Mouse (Mus musculus) heart, postnatal 10 days (tissue): ENCODE results near the gene Map7. TPM values are rescaled to one million over a fixed set of nuclear protein-coding genes. Genes with fewer than 3 reads are reported as not detected.
A peak's percentile ranks its signal among the peaks of the same experiment; 100 is the strongest.

Source experiments
- DNase-seq, 2 experiments: peaks; one replicate each; pipeline ENCODE4 v3.0.0; 2021
- intact Hi-C: fragments of 180-260 bp; cut with DNase I; formaldehyde crosslinking; loops from one replicate; pipeline ENCODE4 v1.15.1; 2025
- total RNA-seq, 2 experiments: library from RNA; stranded (reverse); gene quantifications; 2 replicates each; pipeline ENCODE4 v1.2.3; 2021

Gene Map7
- total RNA-seq, 2 experiments from 2014 or later = 13.6 to 15.8 TPM

GRCm38 (mm10) chr10:20149835-20150355 is 1.6 kb downstream of the Map7 start:
- intact Hi-C loops = loop anchor here (10.0 kb wide), 3 partner anchors 135 to 795 kb away; partner anchors contain the start of gene Bclaf1
- peak in 1 of 2 experiments; percentile 17 for DNase-seq

- intact Hi-C loops = loop anchor here (10.0 kb wide), 3 partner anchors 133 to 793 kb away; partner anchors contain the start of gene Bclaf1
- DNase-seq = no peak
Observed at GRCm38 (mm10) chr10:20152131-20152530, 3.9 kb downstream of the Map7 start.

GRCm38 (mm10) chr10:20153507-20153906 is 5.2 kb downstream of the Map7 start:
- intact Hi-C loops = loop anchor here (10.0 kb wide), 3 partner anchors 131 to 791 kb away; partner anchors contain the start of gene Bclaf1
- DNase-seq = no peak

GRCm38 (mm10) chr10:20155401-20155800 is 7.1 kb downstream of the Map7 start:
- no peak for DNase-seq
- intact Hi-C loops = loop anchor here (5.0 to 10.0 kb wide), 4 partner anchors 72 to 789 kb away; partner anchors contain the start of gene Bclaf1

DNA sequence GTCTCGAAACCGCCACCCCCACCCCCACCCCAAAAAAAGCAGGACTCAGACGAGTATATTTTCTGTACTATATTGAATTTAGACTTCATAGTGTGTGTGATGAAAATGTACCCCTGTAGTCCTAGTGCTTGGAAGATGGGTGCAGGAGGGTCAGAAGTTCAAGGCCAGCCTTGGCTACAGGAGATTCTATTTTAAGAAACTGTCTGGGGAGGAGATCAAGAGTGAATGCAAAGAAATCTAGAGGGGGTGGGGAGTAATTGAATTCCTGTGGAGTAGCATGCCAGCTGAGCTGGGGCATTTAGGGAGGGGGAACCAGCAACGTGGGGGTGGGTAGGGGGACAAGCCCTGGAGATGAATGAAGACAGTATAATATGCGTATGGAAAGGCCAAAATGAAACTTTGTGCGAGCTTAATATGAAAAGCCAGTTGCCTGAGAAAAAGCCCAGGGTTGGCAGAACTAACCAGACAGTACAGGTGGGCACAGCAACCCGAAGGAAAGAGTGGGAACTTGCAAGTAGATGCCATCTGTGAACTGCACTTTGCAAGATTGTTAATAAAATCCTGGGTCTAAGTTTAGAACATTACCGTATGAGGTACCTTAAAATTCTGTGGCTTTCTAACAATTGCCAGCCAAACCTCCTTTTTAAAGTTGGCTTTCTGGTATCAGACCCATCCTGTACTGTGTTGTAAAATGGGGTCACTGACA is 8.9 kb downstream of the Map7 start:
- intact Hi-C loops = loop anchor here (5.0 to 10.0 kb wide), 4 partner anchors 70 to 788 kb away; partner anchors contain the start of gene Bclaf1
- DNase-seq = no peak

GRCm38 (mm10) chr10:20158756-20159155 is 10.5 kb downstream of the Map7 start:
- intact Hi-C loops = loop anchor here (5.0 to 10.0 kb wide), 4 partner anchors 69 to 786 kb away; partner anchors contain the start of gene Bclaf1

DNA sequence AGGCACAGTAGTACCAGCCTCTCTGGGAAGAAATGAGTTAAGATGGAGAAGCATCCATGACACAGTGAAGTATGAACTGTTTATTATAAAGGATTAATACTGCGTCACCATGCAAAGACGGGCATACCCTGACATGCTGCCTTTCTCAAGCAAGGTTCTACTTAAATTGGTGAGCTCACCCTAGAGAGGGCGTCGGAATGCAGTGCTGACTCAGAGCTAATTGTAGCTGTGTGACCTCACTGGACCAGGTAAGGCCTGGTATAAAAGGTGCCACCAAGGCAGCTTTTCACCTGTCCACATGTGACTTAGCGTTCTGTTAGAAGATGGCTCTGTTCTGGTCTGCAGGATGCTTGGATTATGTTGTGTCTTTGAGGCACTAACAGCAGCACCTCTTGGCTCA is 11.0 kb downstream of the Map7 start:
- intact Hi-C loops = loop anchor here (5.0 to 10.0 kb wide), 4 partner anchors 68 to 785 kb away; partner anchors contain the start of gene Bclaf1
- no peak for DNase-seq

More at GRCm38 (mm10) chr10:20158756-20159155, 10.5 kb downstream of the Map7 start:
- no peak for DNase-seq

DNA sequence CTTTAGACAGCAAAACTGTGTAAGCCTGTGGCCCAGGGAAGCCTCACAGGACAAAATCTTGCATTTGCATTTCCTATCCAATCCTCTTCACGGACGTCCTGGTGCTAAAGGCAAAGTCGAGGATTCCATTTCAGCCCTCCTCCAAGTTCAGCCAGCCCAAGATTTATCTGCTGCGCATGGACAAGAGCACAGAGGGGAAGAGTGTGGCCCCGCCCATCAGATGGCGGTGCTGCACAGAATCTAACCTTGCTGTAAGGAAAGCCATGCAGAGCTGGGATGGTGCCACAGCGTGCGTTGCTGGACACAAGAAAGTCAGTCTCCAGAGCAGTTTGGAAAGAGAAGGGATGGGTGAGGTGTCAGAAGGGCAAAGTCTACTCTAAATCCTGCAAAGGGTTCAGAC is 12.6 kb downstream of the Map7 start:
- no peak for DNase-seq
- intact Hi-C loops = no loop called here

DNA sequence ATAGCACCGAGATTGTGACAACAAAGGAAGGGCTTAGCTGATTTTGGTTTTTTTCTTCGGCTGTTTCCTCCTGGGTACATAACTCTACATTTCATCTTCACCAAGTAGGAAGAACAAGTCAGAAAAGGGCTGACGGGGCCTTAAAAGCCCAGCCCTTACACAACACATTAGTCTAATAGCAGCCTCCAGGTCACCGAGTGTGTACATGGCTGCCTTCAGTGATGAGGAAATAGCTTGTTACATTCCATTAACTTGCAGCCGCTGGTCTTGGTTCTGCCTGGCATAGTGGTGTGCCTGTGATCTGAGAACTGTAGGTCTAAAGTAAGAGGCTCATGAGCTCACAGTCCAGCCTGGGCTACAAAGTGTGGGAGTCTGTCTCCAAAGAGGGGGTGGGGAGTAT is 16.5 kb downstream of the Map7 start:
- DNase-seq = no peak
- intact Hi-C loops = no loop called here

GRCm38 (mm10) chr10:20166797-20167196 is 18.5 kb downstream of the Map7 start:
- intact Hi-C loops = no loop called here
- no peak for DNase-seq

DNA sequence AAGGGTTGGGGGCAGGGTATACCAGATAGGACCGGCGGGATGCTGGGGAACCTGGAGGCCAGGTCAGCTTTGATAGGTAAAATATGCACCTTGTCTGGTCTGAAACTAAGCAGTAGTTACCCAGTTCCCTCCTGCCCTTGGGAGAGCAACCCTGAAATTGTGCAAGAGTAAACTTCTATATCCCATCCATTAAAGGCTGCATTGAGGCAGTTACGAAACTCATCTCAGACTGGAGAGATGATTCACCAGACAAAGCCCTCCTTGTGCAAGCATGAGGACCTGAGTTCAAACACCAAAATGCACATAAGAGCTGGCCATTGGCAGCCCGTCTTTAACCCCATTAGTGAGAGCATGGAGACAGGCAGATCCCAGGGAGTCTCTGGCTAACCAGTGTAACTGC is 19.2 kb downstream of the Map7 start:
- DNase-seq = no peak
- intact Hi-C loops = no loop called here

DNA sequence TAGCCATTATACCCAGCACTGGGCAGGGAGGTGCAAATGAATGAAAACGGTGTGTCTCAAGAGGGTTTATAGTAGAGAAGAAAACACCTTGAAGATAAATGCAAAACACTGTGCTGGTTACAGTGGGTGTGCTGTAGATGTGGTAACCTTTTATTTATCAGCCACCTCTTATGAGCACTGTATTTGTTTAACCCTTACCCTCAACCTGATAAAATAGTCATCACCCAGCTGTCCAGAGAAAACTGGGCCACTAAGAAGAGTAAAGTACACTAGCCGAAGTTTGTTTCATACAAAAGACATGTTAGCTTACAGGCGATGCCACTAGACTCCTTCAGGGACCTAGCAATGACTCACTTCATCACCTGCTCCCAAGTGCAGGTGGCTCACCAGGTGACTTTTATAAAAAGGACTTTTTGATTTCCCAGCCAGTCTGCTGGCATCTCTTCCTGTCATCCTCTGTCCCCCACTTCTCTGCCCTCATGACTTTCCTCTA is 21.0 kb downstream of the Map7 start:
- intact Hi-C loops = no loop called here
- no peak for DNase-seq

- no peak for DNase-seq
- intact Hi-C loops = no loop called here
Observed at GRCm38 (mm10) chr10:20169927-20170604, 21.8 kb downstream of the Map7 start.

- DNase-seq = peak; percentile 78 to 85
- intact Hi-C loops = no loop called here
Observed at GRCm38 (mm10) chr10:20170605-20171088, 22.4 kb downstream of the Map7 start.

DNA sequence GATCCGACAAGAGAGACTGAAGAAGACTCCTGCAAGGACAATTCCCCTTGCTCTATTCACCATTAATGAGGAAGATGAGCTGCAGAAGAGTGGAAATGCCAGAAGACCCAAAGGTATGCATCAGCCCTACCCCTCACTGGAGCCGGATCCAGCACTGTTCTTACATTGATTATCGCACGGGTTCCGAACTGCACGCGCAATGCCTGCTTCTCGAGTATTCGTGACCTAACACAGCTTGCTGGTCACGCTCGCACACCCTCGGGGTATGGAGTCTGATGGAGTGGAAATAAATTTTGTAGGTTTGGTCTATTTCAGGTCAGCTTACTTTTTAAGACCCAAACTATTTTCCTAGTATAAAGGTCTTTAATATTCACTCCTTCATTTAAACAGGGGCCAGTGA is 22.9 kb downstream of the Map7 start:
- no peak for DNase-seq

DNA sequence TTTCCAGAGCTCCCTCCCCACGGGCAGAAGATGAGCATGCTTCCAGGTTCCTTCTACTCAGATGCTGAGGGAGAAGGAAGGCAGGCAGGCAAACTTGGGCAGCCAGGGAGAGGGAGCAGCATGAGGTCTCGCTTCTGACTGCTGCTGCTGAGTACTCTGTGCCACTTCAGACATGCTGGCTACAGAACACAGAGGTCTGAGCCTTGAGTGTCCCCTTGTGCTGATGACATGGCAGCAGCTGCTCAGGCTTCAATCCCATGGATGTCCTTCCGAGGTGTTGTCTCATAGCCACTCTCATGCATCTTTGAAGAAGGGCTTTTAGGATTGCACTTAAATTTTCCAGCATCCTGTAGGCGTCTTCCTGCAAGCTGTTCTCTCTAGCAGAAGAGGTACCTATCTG is 23.5 kb downstream of the Map7 start:
- DNase-seq = no peak
- intact Hi-C loops = no loop called here

More for the DNA sequence above, 22.9 kb downstream of the Map7 start:
- intact Hi-C loops = no loop called here

GRCm38 (mm10) chr10:20173733-20174132 is 25.5 kb downstream of the Map7 start:
- intact Hi-C loops = no loop called here
- no peak for DNase-seq

- DNase-seq = no peak
- intact Hi-C loops = no loop called here
Observed at GRCm38 (mm10) chr10:20176054-20176453, 27.8 kb downstream of the Map7 start.

GRCm38 (mm10) chr10:20178807-20179605 is 30.7 kb downstream of the Map7 start:
- intact Hi-C loops = no loop called here
- no peak for DNase-seq

DNA sequence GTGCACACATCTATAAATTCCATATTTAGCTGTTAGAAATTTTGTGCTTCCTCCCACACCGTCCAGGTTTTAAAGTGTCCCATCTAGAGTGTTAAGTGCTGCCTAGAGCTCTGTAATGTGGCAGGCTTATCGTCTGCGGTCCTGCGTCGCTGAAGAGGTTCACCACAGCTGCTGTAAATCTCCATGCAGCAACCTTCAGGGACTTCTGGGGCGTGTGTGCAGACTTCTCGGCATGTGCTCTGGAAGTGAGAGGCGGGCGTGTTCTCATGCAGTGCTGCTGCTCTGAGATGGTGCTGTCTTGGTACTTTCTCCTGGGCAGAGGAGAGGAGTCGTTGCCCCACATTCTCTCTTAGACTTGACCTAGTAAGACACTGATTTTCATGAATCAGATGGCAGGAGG is 32.9 kb downstream of the Map7 start:
- intact Hi-C loops = no loop called here
- no peak for DNase-seq
